Mouse (Mus musculus) CH12.LX (cell line): ENCODE results near the gene Pagr1a. TPM values are rescaled to one million over a fixed set of nuclear protein-coding genes. Genes with fewer than 3 reads are reported as not detected.

Experiments used
- DNase-seq: peaks from one replicate; pipeline ENCODE4 v3.0.0-alpha.2; 2013; ENCODE audit errors: extremely low read depth
- H3K27ac ChIP-seq: 2 replicates; pipeline ENCODE4 v1.5.1; 2012; ENCODE audit warnings: low read depth, mild to moderate bottlenecking, control low read depth, moderate library complexity; ENCODE audit not compliant: insufficient read depth
- H3K27me3 ChIP-seq: replicated peaks from 2 replicates; pipeline ENCODE3; 2012; ENCODE audit warnings: inconsistent platforms
- H3K36me3 ChIP-seq, 2 experiments: replicated peaks in 1 of 2; 2 replicates each; pipeline versions ENCODE3 to v1.6.1; 2012; ENCODE audit warnings: inconsistent platforms in 1 of 2, low read length in 1 of 2, mild to moderate bottlenecking in 1 of 2, mixed read lengths in 1 of 2, moderate library complexity in 1 of 2; ENCODE audit not compliant: control insufficient read depth in 1 of 2, insufficient read depth in 1 of 2
- H3K4me1 ChIP-seq, 2 experiments: 2 replicates each; pipeline ENCODE4 v1.6.1; 2012; ENCODE audit warnings: inconsistent platforms in 1 of 2, moderate library complexity in 1 of 2; ENCODE audit not compliant: insufficient read depth in 2 of 2, control insufficient read depth in 1 of 2
- H3K4me2 ChIP-seq: 2 replicates; pipeline ENCODE4 v1.6.1; 2012; ENCODE audit warnings: low read depth, mild to moderate bottlenecking, control low read depth; ENCODE audit not compliant: poor library complexity, insufficient read depth, severe bottlenecking
- H3K4me3 ChIP-seq, 3 experiments: fragments of 150-350 bp in 1 of 3; sonication (generic) in 1 of 3; replicated peaks in 1 of 3; 2 replicates each; pipeline versions ENCODE3 to v1.5.1; 2011 to 2012; ENCODE audit warnings: low read depth in 2 of 3, low read length in 2 of 3, mild to moderate bottlenecking in 2 of 3, moderate library complexity in 2 of 3, control low read depth in 1 of 3, improper control_type of control experiment in 1 of 3, inconsistent platforms in 1 of 3, mixed read lengths in 1 of 3; ENCODE audit not compliant: poor library complexity in 1 of 3
- H3K79me2 ChIP-seq: replicated peaks from 2 replicates; pipeline ENCODE4 v1.6.1; 2012; ENCODE audit warnings: mild to moderate bottlenecking, moderate library complexity; ENCODE audit not compliant: control insufficient read depth, poor library complexity, insufficient read depth, severe bottlenecking; ENCODE audit errors: extremely low read depth
- H3K9ac ChIP-seq: 2 replicates; pipeline ENCODE4 v1.6.1; 2012; ENCODE audit warnings: low read depth, mild to moderate bottlenecking, control low read depth, moderate library complexity; ENCODE audit not compliant: insufficient read depth
- H3K9me3 ChIP-seq: replicated peaks from 2 replicates; pipeline ENCODE3; 2012; ENCODE audit warnings: low read length, inconsistent platforms, mixed read lengths
- CHD2 ChIP-seq: IDR thresholded peaks from 2 replicates; pipeline ENCODE4 v1.6.1; 2011; ENCODE audit warnings: low read length, improper control_type of control experiment
- ELF1 ChIP-seq: IDR thresholded peaks from 2 replicates; pipeline ENCODE4 v1.6.1; 2014; ENCODE audit warnings: low read depth, mild to moderate bottlenecking, inconsistent platforms, low read length, improper control_type of control experiment
- EP300 ChIP-seq: IDR thresholded peaks from 2 replicates; pipeline ENCODE4 v1.6.1; 2011; ENCODE audit warnings: low read length, improper control_type of control experiment
- ETS1 ChIP-seq: conservative IDR thresholded peaks from 2 replicates; pipeline ENCODE4 v1.6.1; 2012; ENCODE audit warnings: low read depth, mild to moderate bottlenecking, inconsistent platforms, low read length, improper control_type of control experiment, moderate library complexity
- GABPA ChIP-seq: IDR thresholded peaks from 2 replicates; pipeline ENCODE4 v1.6.1; 2012; ENCODE audit warnings: low read depth, low read length, improper control_type of control experiment, inconsistent platforms; ENCODE audit not compliant: insufficient replicate concordance
- HCFC1 ChIP-seq: IDR thresholded peaks from 2 replicates; pipeline ENCODE4 v1.6.1; 2012; ENCODE audit warnings: low read depth, mild to moderate bottlenecking, inconsistent platforms, low read length, improper control_type of control experiment
- IRF4 ChIP-seq: IDR thresholded peaks from 2 replicates; pipeline ENCODE4 v1.6.1; 2014; ENCODE audit warnings: low read depth, mild to moderate bottlenecking, inconsistent platforms, low read length, improper control_type of control experiment
- JUN ChIP-seq: IDR thresholded peaks from 2 replicates; pipeline ENCODE4 v1.6.1; 2011; ENCODE audit warnings: low read depth, mild to moderate bottlenecking, low read length, improper control_type of control experiment, moderate library complexity; ENCODE audit not compliant: insufficient read depth
- JUND ChIP-seq: conservative IDR thresholded peaks from 2 replicates; pipeline ENCODE4 v1.6.1; 2011; ENCODE audit warnings: low read depth, low read length, improper control_type of control experiment
- KAT2A ChIP-seq: IDR thresholded peaks from 2 replicates; pipeline ENCODE4 v1.6.1; 2012; ENCODE audit warnings: low read length, improper control_type of control experiment, inconsistent platforms; ENCODE audit not compliant: insufficient replicate concordance
- MAFK ChIP-seq: IDR thresholded peaks from 2 replicates; pipeline ENCODE4 v1.6.1; 2011; ENCODE audit warnings: low read length, improper control_type of control experiment; ENCODE audit not compliant: insufficient replicate concordance
- MAX ChIP-seq: IDR thresholded peaks from 2 replicates; pipeline ENCODE4 v1.6.1; 2011; ENCODE audit warnings: low read length, improper control_type of control experiment
- MAZ ChIP-seq: IDR thresholded peaks from 2 replicates; pipeline ENCODE4 v1.6.1; 2012; ENCODE audit warnings: low read depth, mild to moderate bottlenecking, inconsistent platforms, low read length, improper control_type of control experiment, moderate library complexity
- MEF2A ChIP-seq: IDR thresholded peaks from 2 replicates; pipeline ENCODE4 v1.6.1; 2014; ENCODE audit warnings: low read depth, mild to moderate bottlenecking, inconsistent platforms, low read length, improper control_type of control experiment, borderline replicate concordance
- MYC ChIP-seq: IDR thresholded peaks from 2 replicates; pipeline ENCODE4 v1.6.1; 2011; ENCODE audit warnings: low read depth, mild to moderate bottlenecking, improper control_type of control experiment, low read length
- NELFE ChIP-seq: IDR thresholded peaks from 2 replicates; pipeline ENCODE4 v1.6.1; 2011; ENCODE audit warnings: low read depth, low read length, improper control_type of control experiment
- NRF1 ChIP-seq: IDR thresholded peaks from 2 replicates; pipeline ENCODE4 v1.6.1; 2014; ENCODE audit warnings: low read depth, mild to moderate bottlenecking, inconsistent platforms, low read length, improper control_type of control experiment, moderate library complexity
- PAX5 ChIP-seq: IDR thresholded peaks from 2 replicates; pipeline ENCODE4 v1.6.1; 2012; ENCODE audit warnings: low read length, inconsistent platforms, mixed read lengths
- POLR2A ChIP-seq: IDR thresholded peaks from 2 replicates; pipeline ENCODE4 v1.6.1; 2011; ENCODE audit warnings: low read depth, mild to moderate bottlenecking, improper control_type of control experiment, low read length
- RAD21 ChIP-seq: IDR thresholded peaks from 2 replicates; pipeline ENCODE4 v1.6.1; 2011; ENCODE audit warnings: low read depth, mild to moderate bottlenecking, low read length, improper control_type of control experiment, moderate library complexity
- RCOR1 ChIP-seq: conservative IDR thresholded peaks from 2 replicates; pipeline ENCODE4 v1.6.1; 2012; ENCODE audit warnings: low read depth, mild to moderate bottlenecking, inconsistent platforms, low read length, improper control_type of control experiment
- SIN3A ChIP-seq: IDR thresholded peaks from 2 replicates; pipeline ENCODE4 v1.6.1; 2012; ENCODE audit warnings: low read length, improper control_type of control experiment, inconsistent platforms
- TBP ChIP-seq: conservative IDR thresholded peaks from 2 replicates; pipeline ENCODE4 v1.6.1; 2011; ENCODE audit warnings: low read depth, low read length, improper control_type of control experiment
- TCF12 ChIP-seq: IDR thresholded peaks from 2 replicates; pipeline ENCODE4 v1.6.1; 2014; ENCODE audit warnings: low read depth, mild to moderate bottlenecking, inconsistent platforms, low read length, improper control_type of control experiment
- UBTF ChIP-seq: IDR thresholded peaks from 2 replicates; pipeline ENCODE4 v1.6.1; 2012; ENCODE audit warnings: low read depth, mild to moderate bottlenecking, inconsistent platforms, low read length, improper control_type of control experiment, moderate library complexity
- ZKSCAN1 ChIP-seq: IDR thresholded peaks from 2 replicates; pipeline ENCODE4 v1.6.1; 2012; ENCODE audit warnings: low read depth, inconsistent platforms, low read length, improper control_type of control experiment, borderline replicate concordance
- ZMIZ1 ChIP-seq: IDR thresholded peaks from 2 replicates; pipeline ENCODE4 v1.6.1; 2012; ENCODE audit warnings: low read depth, mild to moderate bottlenecking, inconsistent platforms, low read length, improper control_type of control experiment
- dilution Hi-C: fragments of 300-500 bp; cut with MboI; formaldehyde crosslinking; loops from 2 replicates; pipeline ENCODE4 v1.14.3; 2020; ENCODE audit warnings: low sequenced_read_pairs; ENCODE audit not compliant: extremely low pct_unique_long_range_greater_than_20kb, extremely low pct_ligation_motif_present
- in situ Hi-C: fragments of 300-500 bp; cut with MboI; formaldehyde crosslinking; loops from 3 replicates; pipeline ENCODE4 v1.14.3; 2019; ENCODE audit warnings: low sequenced_read_pairs, low pct_ligation_motif_present, low pct_unique_long_range_greater_than_20kb, mixed read lengths
- polyA plus RNA-seq: library from polyadenylated mRNA; unstranded; fragments of >175 nt; gene quantifications from 2 replicates; pipeline ENCODE4 v1.2.1, GENCODE M21; 2012; ENCODE audit warnings: low read depth; ENCODE audit not compliant: insufficient read length
- total RNA-seq, 2 experiments: library from RNA; depleted of rRNA; stranded (reverse); fragments of 300-350 nt in 1 of 2; fragments of >200 nt in 1 of 2; gene quantifications; 2 replicates each; pipeline ENCODE4 v1.2.3; 2012 to 2014

Gene Pagr1a
- total and polyA plus RNA-seq, 3 experiments, result 12.0 to 69.4 (median 60.0) TPM

DNA sequence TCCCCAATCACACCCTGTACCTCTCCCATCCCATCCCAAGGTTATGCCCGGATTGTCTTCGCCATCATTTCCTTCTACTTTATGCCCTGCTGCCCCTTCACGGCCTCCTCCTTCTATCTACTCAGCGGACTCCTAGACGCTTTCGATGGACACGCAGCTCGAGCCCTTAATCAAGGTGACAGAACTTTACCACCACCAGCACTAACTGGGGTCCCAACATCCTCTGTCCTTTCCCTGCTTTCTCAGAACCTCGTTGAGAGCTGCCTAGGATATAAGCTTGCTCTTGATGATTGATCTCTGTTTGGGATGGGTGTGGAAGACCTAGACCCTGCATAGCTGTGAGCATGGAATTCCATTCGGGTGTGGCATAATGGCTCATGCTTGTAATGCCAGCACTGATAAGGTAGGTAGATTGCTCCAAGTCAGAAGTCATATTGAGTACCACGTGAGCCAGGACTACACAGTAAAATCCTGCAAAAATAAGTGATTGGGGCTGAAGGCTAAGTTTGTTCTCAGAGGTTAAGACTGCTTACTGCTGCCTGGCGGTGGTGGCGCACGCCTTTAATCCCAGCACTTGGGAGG lies 40.2 kb downstream of the Pagr1a start:
- TF ChIP-seq TCF12, result no peak
- no peak for TF ChIP-seq RCOR1
- TF ChIP-seq RAD21, result no peak
- no peak for TF ChIP-seq MAX
- TF ChIP-seq POLR2A, result no peak
- no peak for TF ChIP-seq MAZ
- TF ChIP-seq JUN, result no peak
- H3K4me3 ChIP-seq, result peak overlapping the region; percentile 76 to 98 (median 97)
- in situ Hi-C loops (loop anchor here (25.0 kb wide), 1 partner anchor 810 kb away; the partner anchor contains the start of genes Gm49388 and Setd1a), dilution Hi-C loops (no loop called here)
- peaks cover 17% of the 10 kb centered on the region for H3K79me2 ChIP-seq
- no peaks in the 10 kb centered on the region for H3K9me3 ChIP-seq
- H3K27me3 ChIP-seq, result no peaks in the 10 kb centered on the region
- peak overlapping the region; percentile 89 for H3K9ac ChIP-seq
- H3K4me2 ChIP-seq, result peak overlapping the region; percentile 76
- DNase-seq, result no peak
- H3K27ac ChIP-seq, result no peak overlapping the region
- H3K36me3 ChIP-seq, result peaks cover 28 to 58% of the 10 kb centered on the region in 2 experiments
- H3K4me1 ChIP-seq, result peaks cover 10 to 38% of the 10 kb centered on the region in 2 experiments

GRCm38 (mm10) chr7:126975950-126976866 lies 40.9 kb downstream of the Pagr1a start, which contains the start of gene Cdiptos:
TSS of gene Cdiptos (minus strand) at chr7:126976098.
- no peaks in the 10 kb centered on the region for H3K27me3 ChIP-seq
- dilution Hi-C loops, result no loop called here
- peak within 1 kb of the TSS; percentile 54; the same call in 1 of the 2 replicates for H3K27ac ChIP-seq
- peak within 1 kb of the TSS; percentile 76 for H3K4me2 ChIP-seq
- peak within 1 kb of the TSS; percentile 76 to 98 (median 97) for H3K4me3 ChIP-seq
- H3K36me3 ChIP-seq, result peaks cover 28 to 59% of the 10 kb centered on the region in 2 experiments
- peak; percentile 97 for DNase-seq
- H3K9me3 ChIP-seq, result no peaks in the 10 kb centered on the region
- H3K4me1 ChIP-seq, result peaks cover 10 to 38% of the 10 kb centered on the region in 2 experiments
- in situ Hi-C loops, result loop anchor here (25.0 kb wide), 1 partner anchor 811 kb away; the partner anchor contains the start of genes Gm49388 and Setd1a
- peaks cover 17% of the 10 kb centered on the region for H3K79me2 ChIP-seq
- H3K9ac ChIP-seq, result peak within 1 kb of the TSS; percentile 89
- TF ChIP-seq ELF1 (peak; percentile 77), HCFC1 (peak; percentile 88), JUND (no peak), EP300 (no peak), RCOR1 (0 out of 2 replicates have a peak, but pooled peaks have one; percentile 51), MAX (peak; percentile 93), POLR2A (peak; percentile 49), TBP (peak; percentile 60; the same call in 1 of the 2 replicates), GABPA (peak; percentile 86), JUN (no peak), ZMIZ1 (no peak), NRF1 (peak; percentile 62), PAX5 (no peak), ETS1 (peak; percentile 64), MYC (peak; percentile 93), ZKSCAN1 (no peak), KAT2A (0 out of 2 replicates have a peak, but pooled peaks have one; percentile 64), UBTF (0 out of 2 replicates have a peak, but pooled peaks have one; percentile 51), MEF2A (peak; percentile 87), IRF4 (peak; percentile 86), MAFK (no peak), NELFE (no peak), MAZ (no peak; the same call in 1 of the 2 replicates), SIN3A (peak; percentile 94), CHD2 (peak; percentile 64; the same call in 1 of the 2 replicates)
